In the genomic region with DNA sequence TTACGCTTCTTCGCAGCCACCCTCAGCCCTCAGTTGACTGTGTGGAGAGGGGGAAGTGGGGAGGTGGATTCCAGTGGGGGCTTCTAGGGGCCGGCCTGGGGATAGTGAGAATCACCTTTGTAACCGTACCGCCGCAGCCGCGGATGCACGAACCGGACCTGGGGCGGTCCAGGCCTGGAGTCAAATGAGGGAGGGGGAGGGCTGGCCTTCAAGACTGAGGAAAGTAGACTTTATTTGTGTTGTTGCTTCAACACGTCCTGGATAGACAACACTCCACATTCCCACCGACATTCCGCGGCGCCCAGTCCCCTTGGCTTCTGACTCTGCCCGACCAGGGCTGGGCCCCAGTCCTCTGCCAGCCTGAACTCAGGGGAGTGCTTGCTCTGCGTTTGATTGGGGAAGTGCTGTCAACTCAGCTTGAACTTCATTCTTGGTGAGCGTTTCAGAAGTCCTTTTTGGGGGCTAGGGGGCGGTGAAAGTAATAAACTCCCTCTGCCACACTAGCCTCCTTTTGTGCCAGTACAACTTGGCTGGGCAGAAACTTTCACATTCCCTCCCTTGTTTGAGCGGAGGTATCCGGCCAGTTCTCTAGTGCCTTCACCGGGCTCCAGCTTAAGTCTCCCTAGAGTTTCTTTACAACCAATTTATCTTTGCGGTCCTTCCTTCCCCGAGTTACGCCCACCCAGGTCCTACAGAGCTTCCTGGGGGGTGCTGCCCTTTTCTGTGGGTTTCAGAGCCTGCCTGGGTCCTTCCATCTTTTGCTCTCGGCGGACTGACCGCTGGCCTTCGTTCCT, we compare ENCODE assay signal across 16 mouse cellular contexts. TPM values are rescaled to one million over a fixed set of nuclear protein-coding genes. Genes with fewer than 3 reads are reported as not detected.
A peak's percentile ranks its signal among the peaks of the same experiment; 100 is the strongest.
DNase-seq lines count a peak whose midpoint lies in the region; ATAC-seq and TF ChIP-seq lines count a peak whose summit lies in the region.
"Had no signal": no experiment of that assay in that cellular context is flagged by ENCODE, and none has a peak within 500 bp of the region (broad histone marks: within the 10 kb centered on the region; RNA-seq: fewer than 3 reads in every experiment).

No protein-coding gene starts in this region.

- no peak for DNase-seq in heart, adult 2 months
- no peak for DNase-seq in hindbrain, postnatal 0 days (ENCODE audit: low spot score)
- peak; percentile 47 for DNase-seq in midbrain, embryonic 14.5 days
- DNase-seq in left cerebral cortex, postnatal 10 days (ENCODE audit: extremely low spot score in 1 of 2, low spot score in 2 of 2), result no peak
- no peak for DNase-seq in thymus, postnatal 14 days
- DNase-seq: adrenal gland, adult 8-10 months; cerebellum, adult 9-11 months; gastrocnemius, postnatal 14 days; kidney, postnatal 4 days; liver, embryonic 13.5 days; lung, postnatal 4 days had no signal

- H3K36me3 ChIP-seq in heart, embryonic 16.5 days (ENCODE audit: control insufficient read depth, insufficient read depth), result no peaks in the 10 kb centered on the region
- H3K36me3 ChIP-seq in heart, adult 2 months (ENCODE audit: control insufficient read depth, insufficient read depth, low read length), result no peaks in the 10 kb centered on the region
- no peaks in the 10 kb centered on the region for H3K36me3 ChIP-seq in embryonic facial prominence, embryonic 15.5 days
- H3K36me3 ChIP-seq in hindbrain, postnatal 0 days (ENCODE audit: insufficient read depth, low read length), result no peaks in the 10 kb centered on the region
- H3K36me3 ChIP-seq in midbrain, embryonic 14.5 days (ENCODE audit: control insufficient read depth, insufficient read depth, low read length), result no peaks in the 10 kb centered on the region
- H3K36me3 ChIP-seq: liver, embryonic 13.5 days had no signal

- no peaks in the 10 kb centered on the region for H3K4me1 ChIP-seq in heart, embryonic 16.5 days (ENCODE audit: control insufficient read depth, insufficient read depth, low read length)
- no peaks in the 10 kb centered on the region for H3K4me1 ChIP-seq in heart, adult 2 months (ENCODE audit: control insufficient read depth, insufficient read depth, low read length)
- peaks cover 14% of the 10 kb centered on the region for H3K4me1 ChIP-seq in embryonic facial prominence, embryonic 15.5 days
- H3K4me1 ChIP-seq in hindbrain, postnatal 0 days (ENCODE audit: insufficient read depth, low read length), result no peaks in the 10 kb centered on the region
- H3K4me1 ChIP-seq in midbrain, embryonic 14.5 days (ENCODE audit: control insufficient read depth, insufficient read depth, low read length), result 0 out of 2 replicates have a peak, but pooled peaks cover 3% of the 10 kb centered on the region
- H3K4me1 ChIP-seq: liver, embryonic 13.5 days had no signal

- no peak overlapping the region for H3K27ac ChIP-seq in heart, embryonic 16.5 days (ENCODE audit: low read length)
- H3K27ac ChIP-seq in heart, adult 2 months, result no peak overlapping the region
- no peak overlapping the region for H3K27ac ChIP-seq in embryonic facial prominence, embryonic 15.5 days (replicated peaks)
- no peak overlapping the region for H3K27ac ChIP-seq in hindbrain, postnatal 0 days
- H3K27ac ChIP-seq in midbrain, embryonic 14.5 days (replicated peaks; ENCODE audit: low read depth, low read length), result peak overlapping the region; percentile 60
- H3K27ac ChIP-seq: liver, embryonic 13.5 days had no signal

- no peaks in the 10 kb centered on the region for H3K9me3 ChIP-seq in heart, embryonic 16.5 days (replicated peaks; ENCODE audit: control insufficient read depth, low read length)
- no peaks in the 10 kb centered on the region for H3K9me3 ChIP-seq in embryonic facial prominence, embryonic 15.5 days (replicated peaks)
- H3K9me3 ChIP-seq in hindbrain, postnatal 0 days (ENCODE audit: low read length), result no peaks in the 10 kb centered on the region
- H3K9me3 ChIP-seq in midbrain, embryonic 14.5 days (ENCODE audit: control insufficient read depth, low read length), result no peaks in the 10 kb centered on the region
- H3K9me3 ChIP-seq: liver, embryonic 13.5 days had no signal

- no peak for ATAC-seq in heart, embryonic 16.5 days (replicated peaks; ENCODE audit: extremely low read depth, insufficient read depth, low FRiP score)
- ATAC-seq in embryonic facial prominence, embryonic 15.5 days (ENCODE audit: insufficient number of reproducible peaks, low FRiP score, low TSS enrichment, low read depth), result no peak
- ATAC-seq in hindbrain, postnatal 0 days, result peak; percentile 44; the same call in 1 of the 2 replicates
- no peak for ATAC-seq in midbrain, embryonic 14.5 days (ENCODE audit: low FRiP score, low TSS enrichment)
- ATAC-seq: forebrain, embryonic 16.5 days; inflammation-experienced regulatory T-cells, adult 6 months had no signal

- intact Hi-C loops in heart, adult 2 months (cut with DNase I), result no loop called here
- intact Hi-C loops in left cerebral cortex, postnatal 10 days (cut with DNase I), result no loop called here

- no peaks in the 10 kb centered on the region for H3K79me2 ChIP-seq in heart, adult 2 months (replicated peaks; ENCODE audit: control insufficient read depth, insufficient read depth, low read length)

- WGBS in heart, embryonic 16.5 days, result 2% methylated on average over 30 of the region's 30 CpGs
- WGBS in heart, adult 2 months, result 5% methylated on average over 30 of the region's 30 CpGs
- WGBS in embryonic facial prominence, embryonic 15.5 days, result 4% methylated on average over 30 of the region's 30 CpGs
- WGBS in hindbrain, postnatal 0 days, result 7% methylated on average over 30 of the region's 30 CpGs
- WGBS in midbrain, embryonic 14.5 days, result 5% methylated on average over 30 of the region's 30 CpGs

- no peak overlapping the region for H3K9ac ChIP-seq in heart, embryonic 16.5 days (ENCODE audit: low read length)
- H3K9ac ChIP-seq in heart, adult 2 months (ENCODE audit: low read depth, low read length), result no peak overlapping the region
- no peak overlapping the region for H3K9ac ChIP-seq in embryonic facial prominence, embryonic 15.5 days
- no peak overlapping the region for H3K9ac ChIP-seq in hindbrain, postnatal 0 days (replicated peaks; ENCODE audit: low read length)
- peak overlapping the region; percentile 16; the same call in 1 of the 2 replicates for H3K9ac ChIP-seq in midbrain, embryonic 14.5 days (replicated peaks; ENCODE audit: low read length)
- H3K9ac ChIP-seq: liver, embryonic 13.5 days had no signal

- no peak overlapping the region for H3K4me3 ChIP-seq in heart, embryonic 16.5 days (ENCODE audit: low read length)
- H3K4me3 ChIP-seq in heart, adult 2 months, result no peak overlapping the region
- 0 out of 2 replicates have a peak overlapping the region, but pooled peaks have one; percentile 8 for H3K4me3 ChIP-seq in embryonic facial prominence, embryonic 15.5 days (replicated peaks)
- H3K4me3 ChIP-seq in hindbrain, postnatal 0 days (ENCODE audit: low read length), result 0 out of 2 replicates have a peak overlapping the region, but pooled peaks have one; percentile 7
- peak overlapping the region; percentile 16 for H3K4me3 ChIP-seq in midbrain, embryonic 14.5 days (replicated peaks; ENCODE audit: low read depth, low read length)
- H3K4me3 ChIP-seq: liver, embryonic 13.5 days had no signal

- H3K27me3 ChIP-seq in heart, embryonic 16.5 days (ENCODE audit: control insufficient read depth, insufficient read depth, low read length), result peaks cover 91% of the 10 kb centered on the region
- peaks cover 24% of the 10 kb centered on the region for H3K27me3 ChIP-seq in heart, adult 2 months (ENCODE audit: control insufficient read depth, insufficient read depth, low read length)
- peaks cover 98% of the 10 kb centered on the region for H3K27me3 ChIP-seq in embryonic facial prominence, embryonic 15.5 days
- peaks cover 77% of the 10 kb centered on the region for H3K27me3 ChIP-seq in hindbrain, postnatal 0 days (ENCODE audit: insufficient read depth, low read length)
- H3K27me3 ChIP-seq in midbrain, embryonic 14.5 days (ENCODE audit: control insufficient read depth, insufficient read depth, low read length), result peaks cover 84% of the 10 kb centered on the region

- no peak for TF ChIP-seq POLR2A in heart, adult 2 months (IDR thresholded peaks at IDR 0.05; ENCODE audit: insufficient read depth, low read depth, low read length)

- H3K4me2 ChIP-seq in heart, embryonic 16.5 days (ENCODE audit: low read depth, low read length), result peak overlapping the region; percentile 35; the same call in 1 of the 2 replicates
- no peak overlapping the region for H3K4me2 ChIP-seq in embryonic facial prominence, embryonic 15.5 days (replicated peaks)
- peak overlapping the region; percentile 21; the same call in 1 of the 2 replicates for H3K4me2 ChIP-seq in hindbrain, postnatal 0 days (ENCODE audit: low read depth, low read length)
- H3K4me2 ChIP-seq in midbrain, embryonic 14.5 days (ENCODE audit: low read length), result peak overlapping the region; percentile 37
- H3K4me2 ChIP-seq: liver, embryonic 13.5 days had no signal

- TF ChIP-seq CTCF in heart, adult 2 months (IDR thresholded peaks at IDR 0.05), result no peak
- no peak for TF ChIP-seq CTCF in hindbrain, postnatal 0 days (IDR thresholded peaks at IDR 0.05; ENCODE audit: low read depth)

- TF ChIP-seq EP300 in heart, adult 2 months (IDR thresholded peaks at IDR 0.05; ENCODE audit: insufficient read depth, low read depth, low read length), result no peak

RNA-seq across cellular contexts. Expression of a gene that starts 12.3 kb away (rescaled TPM):
- 0.07 TPM in 1 of 2 replicates, not detected in the other for polyA plus RNA-seq in heart, embryonic 16.5 days (2015; fragmentation: Nextera tagmentation; extraction: Ambion mirVana)
- total RNA-seq in heart, adult 2 months (2021), result not detected
- not detected in 2 replicates for polyA plus RNA-seq in heart, adult 2 months (2012; rRNA removed)
- 1.9 and 2.1 TPM in 2 replicates for polyA plus RNA-seq in embryonic facial prominence, embryonic 15.5 days (2015; fragmentation: Nextera tagmentation; extraction: Ambion mirVana)
- 13.0 and 13.2 TPM in 2 replicates for total RNA-seq in hindbrain, postnatal 0 days (2014; rRNA removed)
- polyA plus RNA-seq in hindbrain, postnatal 0 days (2015; fragmentation: Nextera tagmentation; extraction: Ambion mirVana), result 6.3 and 6.9 TPM in 2 replicates
- polyA plus RNA-seq in midbrain, embryonic 14.5 days (2014; fragmentation: Nextera tagmentation; extraction: Ambion mirVana), result 16.8 and 18.3 TPM in 2 replicates
- total RNA-seq in left cerebral cortex, postnatal 10 days (2021), result not detected
- total RNA-seq: adrenal gland, adult 8-10 months; left cerebral cortex, adult 18-20 months had no signal
- polyA plus RNA-seq: forebrain, embryonic 16.5 days; inflammation-experienced regulatory T-cells, adult 6 months; liver, embryonic 13.5 days had no signal

Comparison
In these comparisons a context has a peak if more than half of its experiments do, and no peak if none do; other contexts are left out.
1. H3K4me3 ChIP-seq: peak in embryonic facial prominence, embryonic 15.5 days (single experiment), hindbrain, postnatal 0 days (single experiment) and midbrain, embryonic 14.5 days (single experiment); none in heart, embryonic 16.5 days (single experiment) and heart, adult 2 months (single experiment).